Mouse (Mus musculus) G1E (cell line): Measurements from ENCODE around the gene Tmem167. TPM values are rescaled to one million over a fixed set of nuclear protein-coding genes. Genes with fewer than 3 reads are reported as not detected.

Source experiments
- ATAC-seq: 2 replicates; pipeline ENCODE4 v1.8.0; 2016; ENCODE audit warnings: mild to moderate bottlenecking; ENCODE audit not compliant: insufficient number of reproducible peaks, poor library complexity, low FRiP score, severe bottlenecking; ENCODE audit errors: extremely low read depth
- DNase-seq: peaks from one replicate; pipeline ENCODE4 v3.0.0; 2012; ENCODE audit warnings: low spot score
- H3K27me3 ChIP-seq: 2 replicates; pipeline ENCODE4 v1.6.1; 2012; ENCODE audit warnings: mild to moderate bottlenecking, low read length, inconsistent platforms; ENCODE audit not compliant: insufficient read depth
- H3K36me3 ChIP-seq: replicated peaks from 2 replicates; pipeline ENCODE3; 2012; ENCODE audit warnings: mild to moderate bottlenecking, inconsistent platforms
- H3K4me1 ChIP-seq: 2 replicates; pipeline ENCODE4 v1.6.1; 2012; ENCODE audit warnings: low read depth, low read length, inconsistent platforms, mixed read lengths; ENCODE audit not compliant: insufficient read depth
- H3K4me3 ChIP-seq: 2 replicates; pipeline ENCODE4 v1.5.1; 2012; ENCODE audit warnings: low read depth, mild to moderate bottlenecking, inconsistent platforms, low read length, moderate library complexity, mixed read lengths
- H3K9me3 ChIP-seq: replicated peaks from 2 replicates; pipeline ENCODE4 v1.6.1; 2012; ENCODE audit warnings: inconsistent platforms
- CTCF ChIP-seq: IDR thresholded peaks from 2 replicates; pipeline ENCODE4 v1.5.1; 2012; ENCODE audit warnings: low read depth, low read length, inconsistent platforms, mixed read lengths
- GATA1 ChIP-seq: IDR thresholded peaks from 2 replicates; pipeline ENCODE4 v1.6.1; 2012; ENCODE audit warnings: borderline replicate concordance, low read length, inconsistent platforms, mixed read lengths
- GATA2 ChIP-seq: IDR thresholded peaks from 2 replicates; pipeline ENCODE4 v1.6.1; 2012; ENCODE audit warnings: low read depth, low read length, inconsistent platforms, borderline replicate concordance
- POLR2AphosphoS5 ChIP-seq: IDR thresholded peaks from 2 replicates; pipeline ENCODE4 v1.6.1; 2012; ENCODE audit warnings: low read depth, low read length, inconsistent platforms; ENCODE audit not compliant: insufficient replicate concordance
- TAL1 ChIP-seq: conservative IDR thresholded peaks from 2 replicates; pipeline ENCODE4 v1.6.1; 2012; ENCODE audit warnings: low read depth, low read length, inconsistent platforms, mixed read lengths
- polyA plus RNA-seq: library from polyadenylated mRNA; stranded (reverse); fragments of >175 nt; gene quantifications from 2 replicates; pipeline ENCODE4 v1.2.3, GENCODE M21; 2012
- total RNA-seq, 2 experiments: library from RNA; stranded (forward) in 1 of 2; stranded (reverse) in 1 of 2; fragments of 200-1000 nt in 1 of 2; fragments of >200 nt in 1 of 2; fragmentation: Nextera tagmentation in 1 of 2; gene quantifications; 2 replicates each; pipeline ENCODE4 v1.2.3; 2014 to 2017

Tmem167 gene
- total and polyA plus RNA-seq, 3 experiments: 4.8 to 33.0 (median 20.0) TPM

- DNase-seq (no peak), ATAC-seq (no peak)
- H3K4me3 ChIP-seq: no peak overlapping the region
- TF ChIP-seq TAL1 (no peak), CTCF (no peak), GATA1 (no peak), POLR2AphosphoS5 (no peak), GATA2 (no peak)
- no peaks in the 10 kb centered on the region for H3K4me1 ChIP-seq
- no peaks in the 10 kb centered on the region for H3K36me3 ChIP-seq
- H3K27me3 ChIP-seq: no peaks in the 10 kb centered on the region
- no peaks in the 10 kb centered on the region for H3K9me3 ChIP-seq
These were observed 63.0 kb downstream of the Tmem167 start for GRCm38 (mm10) chr13:90151881-90152280.

- ATAC-seq (no peak), DNase-seq (no peak)
- Histone ChIP-seq H3K4me3 (no peak overlapping the region), H3K27me3 (no peaks in the 10 kb centered on the region), H3K9me3 (no peaks in the 10 kb centered on the region), H3K4me1 (no peaks in the 10 kb centered on the region), H3K36me3 (no peaks in the 10 kb centered on the region)
- no peak for TF ChIP-seq POLR2AphosphoS5
- TF ChIP-seq GATA1: no peak
- TF ChIP-seq CTCF: no peak
- no peak for TF ChIP-seq GATA2
- no peak for TF ChIP-seq TAL1
These were observed 63.8 kb downstream of the Tmem167 start for GRCm38 (mm10) chr13:90152536-90153273.

- TF ChIP-seq CTCF: no peak
- TF ChIP-seq GATA1: no peak
- no peak for TF ChIP-seq TAL1
- no peak for TF ChIP-seq POLR2AphosphoS5
- TF ChIP-seq GATA2: no peak
These were observed 75.2 kb downstream of the Tmem167 start for GRCm38 (mm10) chr13:90164147-90164546.

GRCm38 (mm10) chr13:90167044-90167443 is 78.1 kb downstream of the Tmem167 start:
- TF ChIP-seq TAL1 (no peak), CTCF (no peak), POLR2AphosphoS5 (no peak), GATA2 (no peak), GATA1 (no peak)
- no peaks in the 10 kb centered on the region for H3K9me3 ChIP-seq
- no peak overlapping the region for H3K4me3 ChIP-seq
- H3K4me1 ChIP-seq: no peaks in the 10 kb centered on the region
- no peaks in the 10 kb centered on the region for H3K27me3 ChIP-seq
- H3K36me3 ChIP-seq: no peaks in the 10 kb centered on the region
- DNase-seq (no peak), ATAC-seq (no peak)

More at GRCm38 (mm10) chr13:90164147-90164546, 75.2 kb downstream of the Tmem167 start:
- Histone ChIP-seq H3K27me3 (no peaks in the 10 kb centered on the region), H3K9me3 (no peaks in the 10 kb centered on the region), H3K4me1 (no peaks in the 10 kb centered on the region), H3K36me3 (no peaks in the 10 kb centered on the region), H3K4me3 (no peak overlapping the region)
- DNase-seq: no peak
- no peak for ATAC-seq

- no peaks in the 10 kb centered on the region for H3K27me3 ChIP-seq
- no peaks in the 10 kb centered on the region for H3K9me3 ChIP-seq
- TF ChIP-seq POLR2AphosphoS5 (no peak), GATA2 (no peak), GATA1 (no peak), CTCF (no peak), TAL1 (no peak)
- no peak for ATAC-seq
- H3K4me1 ChIP-seq: no peaks in the 10 kb centered on the region
- H3K4me3 ChIP-seq: no peak overlapping the region
- DNase-seq: no peak
- H3K36me3 ChIP-seq: no peaks in the 10 kb centered on the region
These were observed 81.3 kb downstream of the Tmem167 start for GRCm38 (mm10) chr13:90170100-90170781.

GRCm38 (mm10) chr13:90170782-90171179 is 81.9 kb downstream of the Tmem167 start:
- Histone ChIP-seq H3K9me3 (no peaks in the 10 kb centered on the region), H3K36me3 (no peaks in the 10 kb centered on the region), H3K4me1 (no peaks in the 10 kb centered on the region), H3K27me3 (no peaks in the 10 kb centered on the region), H3K4me3 (no peak overlapping the region)
- TF ChIP-seq CTCF (no peak), GATA1 (no peak), GATA2 (no peak), TAL1 (no peak), POLR2AphosphoS5 (no peak)
- DNase-seq: no peak
- no peak for ATAC-seq
